Mouse (Mus musculus) macrophage (primary cell): ENCODE measurements around the gene Spata31d1d. TPM values are rescaled to one million over a fixed set of nuclear protein-coding genes. Genes with fewer than 3 reads are reported as not detected.
"Not testable (repeated sequence)": the region's sequence is repeated elsewhere in the genome, so short reads cannot be mapped to it uniquely, and the experiment has no call there.

ENCODE experiments used
- H3K27ac ChIP-seq: fragments of 350-480 bp; formaldehyde crosslinking; 2 replicates; pipeline ENCODE4 v1.9.0; 2021
- H3K36me3 ChIP-seq: fragments of 350-480 bp; formaldehyde crosslinking; 2 replicates; pipeline ENCODE4 v1.9.0; 2021; ENCODE audit errors: inconsistent target
- H3K4me3 ChIP-seq: fragments of 350-480 bp; formaldehyde crosslinking; 2 replicates; pipeline ENCODE4 v1.9.0; 2021; ENCODE audit errors: inconsistent target
- H3K79me2 ChIP-seq: fragments of 350-480 bp; formaldehyde crosslinking; 2 replicates; pipeline ENCODE4 v1.9.0; 2021; ENCODE audit errors: inconsistent target
- WGBS: methylation state at CpG from one replicate; pipeline ENCODE4 v1.1.7; 2026; ENCODE audit warnings: inconsistent platforms; ENCODE audit not compliant: missing documents; 5-methylcytosine and 5-hydroxymethylcytosine counted together
- polyA plus RNA-seq: library from polyadenylated mRNA; stranded (reverse); fragments of 250-400 nt; gene quantifications from 3 replicates; pipeline ENCODE4 v1.2.4, GENCODE M21; 2018; ENCODE audit warnings: inconsistent platforms

Gene Spata31d1d
- polyA plus RNA-seq, 1 experiment from 2014 or later: not detected

GRCm38 (mm10) chr13:59711984-59712383 is 19.6 kb downstream of the Spata31d1d start, which contains the start of gene Spata31d1b:
Gene Spata31d1b (plus strand): TSS chr13:59712284.
- not testable (repeated sequence) for H3K4me3 ChIP-seq, H3K27ac ChIP-seq, H3K36me3 ChIP-seq, H3K79me2 ChIP-seq
- WGBS: 77% methylated on average over 3 of the region's 3 CpGs

- 93% methylated on average over 14 of the region's 15 CpGs for WGBS
- H3K4me3 ChIP-seq: no peak within 1 kb of the TSS
- no peak within 1 kb of the TSS for H3K27ac ChIP-seq
- no peaks in the 10 kb centered on the region for H3K79me2 ChIP-seq
- no peaks in the 10 kb centered on the region for H3K36me3 ChIP-seq
These were observed 21.3 kb downstream of the Spata31d1d start, which contains the start of gene Spata31d1a for GRCm38 (mm10) chr13:59710230-59710629. Gene Spata31d1a (minus strand): TSS chr13:59710330.

- no peak overlapping the region for H3K4me3 ChIP-seq
- H3K27ac ChIP-seq: no peak overlapping the region
- 12% methylated on average over 12 of the region's 12 CpGs for WGBS
- no peaks in the 10 kb centered on the region for H3K36me3 ChIP-seq
- no peaks in the 10 kb centered on the region for H3K79me2 ChIP-seq
These were observed 27.0 kb downstream of the Spata31d1d start for GRCm38 (mm10) chr13:59704562-59704961.

GRCm38 (mm10) chr13:59703514-59703913 is 28.0 kb downstream of the Spata31d1d start:
- no peaks in the 10 kb centered on the region for H3K79me2 ChIP-seq
- no peak overlapping the region for H3K4me3 ChIP-seq
- no peaks in the 10 kb centered on the region for H3K36me3 ChIP-seq
- H3K27ac ChIP-seq: no peak overlapping the region
- 84% methylated on average over 12 of the region's 12 CpGs for WGBS

- WGBS: 70% methylated on average over 1 of the region's 1 CpGs
- H3K4me3 ChIP-seq, H3K36me3 ChIP-seq, H3K79me2 ChIP-seq, H3K27ac ChIP-seq: not testable (repeated sequence)
These were observed 31.4 kb downstream of the Spata31d1d start for GRCm38 (mm10) chr13:59700137-59700536.

- 97% methylated on average over 8 of the region's 8 CpGs for WGBS
- Histone ChIP-seq H3K27ac (no peak overlapping the region), H3K79me2 (no peaks in the 10 kb centered on the region), H3K36me3 (no peaks in the 10 kb centered on the region), H3K4me3 (no peak overlapping the region)
These were observed 32.4 kb downstream of the Spata31d1d start for GRCm38 (mm10) chr13:59699131-59699530.

- 94% methylated on average over 7 of the region's 7 CpGs for WGBS
- H3K79me2 ChIP-seq: no peaks in the 10 kb centered on the region
- no peak overlapping the region for H3K27ac ChIP-seq
- H3K4me3 ChIP-seq: no peak overlapping the region
- no peaks in the 10 kb centered on the region for H3K36me3 ChIP-seq
These were observed 35.8 kb downstream of the Spata31d1d start for GRCm38 (mm10) chr13:59695781-59696180.

- Histone ChIP-seq H3K4me3 (no peak within 1 kb of the TSS), H3K79me2 (no peaks in the 10 kb centered on the region), H3K27ac (no peak within 1 kb of the TSS), H3K36me3 (no peaks in the 10 kb centered on the region)
- WGBS: 97% methylated on average over 3 of the region's 3 CpGs
These were observed 37.5 kb downstream of the Spata31d1d start, which contains the start of gene 4921517D22Rik for GRCm38 (mm10) chr13:59694008-59694407. Gene 4921517D22Rik (minus strand): TSS chr13:59694108.

- WGBS: 90% methylated on average over 10 of the region's 10 CpGs
- no peaks in the 10 kb centered on the region for H3K36me3 ChIP-seq
- no peak overlapping the region for H3K27ac ChIP-seq
- no peak overlapping the region for H3K4me3 ChIP-seq
- H3K79me2 ChIP-seq: no peaks in the 10 kb centered on the region
These were observed 40.1 kb downstream of the Spata31d1d start for GRCm38 (mm10) chr13:59691478-59691877.

- H3K27ac ChIP-seq: no peak overlapping the region
- H3K79me2 ChIP-seq: no peaks in the 10 kb centered on the region
- 91% methylated on average over 7 of the region's 7 CpGs for WGBS
These were observed 41.0 kb downstream of the Spata31d1d start for GRCm38 (mm10) chr13:59690576-59690975.

GRCm38 (mm10) chr13:59689843-59690242 is 41.7 kb downstream of the Spata31d1d start:
- no peak overlapping the region for H3K27ac ChIP-seq
- no peak overlapping the region for H3K4me3 ChIP-seq
- H3K36me3 ChIP-seq: no peaks in the 10 kb centered on the region
- 98% methylated on average over 3 of the region's 3 CpGs for WGBS
- no peaks in the 10 kb centered on the region for H3K79me2 ChIP-seq

More at GRCm38 (mm10) chr13:59690576-59690975, 41.0 kb downstream of the Spata31d1d start:
- Histone ChIP-seq H3K36me3 (no peaks in the 10 kb centered on the region), H3K4me3 (no peak overlapping the region)

- Histone ChIP-seq H3K27ac (no peak overlapping the region), H3K4me3 (no peak overlapping the region), H3K36me3 (no peaks in the 10 kb centered on the region), H3K79me2 (no peaks in the 10 kb centered on the region)
- 94% methylated on average over 9 of the region's 9 CpGs for WGBS
These were observed 42.2 kb downstream of the Spata31d1d start for GRCm38 (mm10) chr13:59689313-59689712.

GRCm38 (mm10) chr13:59688338-59688770 is 43.2 kb downstream of the Spata31d1d start:
- WGBS: 87% methylated on average over 13 of the region's 13 CpGs
- no peak overlapping the region for H3K27ac ChIP-seq
- no peaks in the 10 kb centered on the region for H3K79me2 ChIP-seq
- H3K36me3 ChIP-seq: no peaks in the 10 kb centered on the region
- no peak overlapping the region for H3K4me3 ChIP-seq

GRCm38 (mm10) chr13:59685236-59685635 is 46.3 kb downstream of the Spata31d1d start:
- Histone ChIP-seq H3K4me3 (no peak overlapping the region), H3K36me3 (no peaks in the 10 kb centered on the region), H3K27ac (no peak overlapping the region), H3K79me2 (no peaks in the 10 kb centered on the region)
- WGBS: 76% methylated on average over 3 of the region's 3 CpGs

GRCm38 (mm10) chr13:59682629-59683028 is 48.9 kb downstream of the Spata31d1d start:
- WGBS: 55% methylated on average over 7 of the region's 7 CpGs
- no peaks in the 10 kb centered on the region for H3K36me3 ChIP-seq
- no peak overlapping the region for H3K4me3 ChIP-seq
- no peak overlapping the region for H3K27ac ChIP-seq
- no peaks in the 10 kb centered on the region for H3K79me2 ChIP-seq

- no peaks in the 10 kb centered on the region for H3K79me2 ChIP-seq
- no peak overlapping the region for H3K4me3 ChIP-seq
- H3K36me3 ChIP-seq: no peaks in the 10 kb centered on the region
- no peak overlapping the region for H3K27ac ChIP-seq
- 58% methylated on average over 4 of the region's 4 CpGs for WGBS
These were observed 51.6 kb downstream of the Spata31d1d start for GRCm38 (mm10) chr13:59679908-59680307.
